Mouse (Mus musculus) bone marrow macrophage, adult 2 months (primary cell): ENCODE results near the gene Slc17a1. TPM values are rescaled to one million over a fixed set of nuclear protein-coding genes. Genes with fewer than 3 reads are reported as not detected.
A peak's percentile ranks its signal among the peaks of the same experiment; 100 is the strongest.

ENCODE experiments used
- H3K27ac ChIP-seq: 2 replicates; pipeline ENCODE4 v1.5.1; 2012; ENCODE audit warnings: low read depth, low read length; ENCODE audit not compliant: insufficient read depth
- H3K4me1 ChIP-seq: 2 replicates; pipeline ENCODE4 v1.6.1; 2012; ENCODE audit warnings: low read length; ENCODE audit not compliant: control insufficient read depth, insufficient read depth
- H3K4me3 ChIP-seq: 2 replicates; pipeline ENCODE4 v1.5.1; 2012; ENCODE audit warnings: mild to moderate bottlenecking, low read length, moderate library complexity; ENCODE audit not compliant: insufficient read depth
- CTCF ChIP-seq: IDR thresholded peaks from 2 replicates; pipeline ENCODE4 v1.5.1; 2012; ENCODE audit warnings: low read depth, mild to moderate bottlenecking, low read length, moderate library complexity
- POLR2A ChIP-seq: IDR thresholded peaks from 2 replicates; pipeline ENCODE4 v1.6.1; 2012; ENCODE audit warnings: mild to moderate bottlenecking, low read depth, low read length, borderline replicate concordance
- polyA plus RNA-seq: library from polyadenylated mRNA; stranded (reverse); fragments of >200 nt; gene quantifications from 2 replicates; pipeline ENCODE4 v1.2.4, GENCODE M21; 2012; ENCODE audit not compliant: missing spikeins, insufficient read depth, insufficient read length

Slc17a1 gene
- polyA plus RNA-seq, 1 experiment, result not detected

DNA sequence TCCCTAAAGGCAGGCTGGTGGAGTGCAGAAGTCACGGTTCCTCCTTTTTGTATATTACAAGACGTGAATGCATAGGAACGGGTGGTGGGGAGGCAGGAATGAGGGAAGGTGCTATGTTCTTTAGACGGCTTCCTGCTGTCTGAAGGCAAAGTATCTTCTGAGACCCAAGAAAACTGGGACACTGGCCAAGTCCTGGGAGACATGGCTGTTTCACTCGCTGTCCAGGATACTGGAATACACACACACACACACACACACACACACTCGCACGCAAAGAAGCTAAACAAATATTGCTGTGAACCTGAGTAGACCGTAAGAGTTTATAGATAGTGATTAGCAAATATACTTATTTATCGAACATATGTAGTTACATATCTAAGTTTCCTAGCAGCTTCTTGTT is 2.8 kb upstream of the Slc17a1 start:
- TF ChIP-seq CTCF (no peak), POLR2A (no peak)
- Histone ChIP-seq H3K4me1 (no peaks in the 10 kb centered on the region), H3K27ac (no peak overlapping the region), H3K4me3 (no peak overlapping the region)

- Histone ChIP-seq H3K27ac (no peak overlapping the region), H3K4me1 (no peaks in the 10 kb centered on the region), H3K4me3 (no peak overlapping the region)
- TF ChIP-seq CTCF (no peak), POLR2A (no peak)
Observed at GRCm38 (mm10) chr13:23866086-23866710, 1.4 kb upstream of the Slc17a1 start.

GRCm38 (mm10) chr13:23867000-23867399 is 550 bp upstream of the Slc17a1 start:
- Histone ChIP-seq H3K4me3 (no peak overlapping the region), H3K4me1 (no peaks in the 10 kb centered on the region), H3K27ac (no peak overlapping the region)
- no peak for TF ChIP-seq POLR2A
- TF ChIP-seq CTCF, result no peak

GRCm38 (mm10) chr13:23868790-23869533 is 1.4 kb downstream of the Slc17a1 start:
- no peaks in the 10 kb centered on the region for H3K4me1 ChIP-seq
- H3K4me3 ChIP-seq, result no peak overlapping the region
- no peak for TF ChIP-seq CTCF
- no peak for TF ChIP-seq POLR2A
- no peak overlapping the region for H3K27ac ChIP-seq

DNA sequence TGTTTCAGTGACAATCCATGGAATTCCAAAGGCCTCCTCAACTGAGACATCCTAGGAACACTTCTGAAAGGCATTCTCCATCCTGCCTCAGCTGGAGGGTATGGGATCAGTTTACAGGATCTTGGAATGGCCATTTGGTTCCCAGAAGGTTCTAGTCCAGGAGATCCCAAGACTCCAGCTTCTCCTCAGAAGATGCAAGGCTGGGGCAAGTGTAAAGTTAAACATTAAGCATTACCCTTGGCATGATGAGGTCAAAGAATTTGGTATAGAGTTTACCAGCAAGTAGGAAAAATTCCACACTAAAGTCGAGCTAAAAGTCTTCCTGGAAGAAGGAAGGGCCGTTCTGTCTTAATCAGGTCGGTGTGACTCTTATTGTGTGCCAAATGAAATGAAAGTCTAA is 2.4 kb downstream of the Slc17a1 start:
- no peaks in the 10 kb centered on the region for H3K4me1 ChIP-seq
- H3K4me3 ChIP-seq, result no peak overlapping the region
- H3K27ac ChIP-seq, result no peak overlapping the region
- TF ChIP-seq CTCF (no peak), POLR2A (no peak)

GRCm38 (mm10) chr13:23873141-23873540 is 5.6 kb downstream of the Slc17a1 start:
- Histone ChIP-seq H3K4me1 (no peaks in the 10 kb centered on the region), H3K27ac (no peak overlapping the region), H3K4me3 (no peak overlapping the region)
- no peak for TF ChIP-seq CTCF
- TF ChIP-seq POLR2A, result no peak

- H3K27ac ChIP-seq, result no peak overlapping the region
- H3K4me1 ChIP-seq, result no peaks in the 10 kb centered on the region
- H3K4me3 ChIP-seq, result no peak overlapping the region
- TF ChIP-seq POLR2A, result no peak
- no peak for TF ChIP-seq CTCF
Observed at GRCm38 (mm10) chr13:23879106-23879505, 11.6 kb downstream of the Slc17a1 start.

DNA sequence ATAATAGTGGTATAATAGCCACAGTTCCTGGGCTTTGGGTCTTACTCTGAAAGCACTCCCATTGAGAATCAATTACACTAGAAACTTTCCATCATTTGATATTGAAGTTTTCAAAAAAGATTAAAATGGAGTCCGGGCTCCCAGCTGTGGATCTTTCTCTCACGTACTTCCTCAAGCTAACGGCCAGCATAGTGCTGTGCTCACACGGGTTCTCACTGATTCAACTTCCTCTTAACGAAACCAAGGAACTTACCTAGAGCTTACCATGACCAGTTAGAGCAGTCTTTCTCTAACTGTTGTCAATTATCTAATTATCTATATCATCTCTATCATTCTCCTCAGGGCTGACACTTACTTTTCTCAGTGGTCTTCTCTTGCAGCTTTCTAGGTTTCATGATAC is 12.1 kb downstream of the Slc17a1 start:
- Histone ChIP-seq H3K4me1 (no peaks in the 10 kb centered on the region), H3K27ac (no peak overlapping the region), H3K4me3 (no peak overlapping the region)
- no peak for TF ChIP-seq POLR2A
- TF ChIP-seq CTCF, result no peak

- TF ChIP-seq CTCF (peak; percentile 53), POLR2A (no peak)
- H3K4me1 ChIP-seq, result peaks cover 3% of the 10 kb centered on the region
- H3K27ac ChIP-seq, result no peak overlapping the region
- no peak overlapping the region for H3K4me3 ChIP-seq
Observed at GRCm38 (mm10) chr13:23885540-23885939, 18.0 kb downstream of the Slc17a1 start.

- no peak overlapping the region for H3K4me3 ChIP-seq
- no peak overlapping the region for H3K27ac ChIP-seq
- TF ChIP-seq POLR2A (no peak), CTCF (no peak)
- peaks cover 3% of the 10 kb centered on the region for H3K4me1 ChIP-seq
Observed at GRCm38 (mm10) chr13:23887026-23887725, 19.6 kb downstream of the Slc17a1 start.
